Mouse (Mus musculus): Measurements from ENCODE around the gene Rec8. TPM values are rescaled to one million over a fixed set of nuclear protein-coding genes. Genes with fewer than 3 reads are reported as not detected.

Gene Rec8
- total RNA-seq, 2 experiments from 2014 or later: 3.5 to 7.4 TPM

GRCm38 (mm10) chr14:55637795-55638194 is 20.0 kb downstream of the Rec8 start, which contains the start of gene Gm49378:
Gene Gm49378, minus strand, starts transcription at chr14:55637895.
- no peak for DNase-seq (ENCODE audit: low spot score in 2 of 2)

- DNase-seq (ENCODE audit: low spot score in 2 of 2): no peak
Measured at GRCm38 (mm10) chr14:55640816-55641215, 23.0 kb downstream of the Rec8 start.

DNA sequence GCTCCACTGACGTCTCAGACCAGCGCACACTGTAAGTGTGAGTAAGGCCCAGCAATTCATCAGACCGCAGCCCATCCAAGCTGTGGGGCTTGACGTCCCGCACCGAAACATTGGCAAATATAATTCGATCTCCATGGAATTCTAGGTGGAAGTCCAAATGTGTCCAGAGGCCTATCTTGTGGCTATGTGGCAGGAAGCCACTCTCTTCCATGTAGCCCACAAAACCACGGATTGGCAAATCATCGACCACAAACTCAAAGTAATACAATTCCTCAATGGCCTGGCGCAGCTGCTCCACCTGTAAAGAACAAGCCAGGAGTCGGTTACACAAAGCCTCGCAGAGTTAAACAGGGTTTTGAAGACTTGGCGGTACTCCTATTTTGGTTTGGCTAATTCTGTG is 23.5 kb downstream of the Rec8 start:
- no peak for DNase-seq (ENCODE audit: low spot score in 2 of 2)

- DNase-seq (ENCODE audit: low spot score in 2 of 2): no peak
Measured at GRCm38 (mm10) chr14:55642679-55643059, 24.8 kb downstream of the Rec8 start.

DNA sequence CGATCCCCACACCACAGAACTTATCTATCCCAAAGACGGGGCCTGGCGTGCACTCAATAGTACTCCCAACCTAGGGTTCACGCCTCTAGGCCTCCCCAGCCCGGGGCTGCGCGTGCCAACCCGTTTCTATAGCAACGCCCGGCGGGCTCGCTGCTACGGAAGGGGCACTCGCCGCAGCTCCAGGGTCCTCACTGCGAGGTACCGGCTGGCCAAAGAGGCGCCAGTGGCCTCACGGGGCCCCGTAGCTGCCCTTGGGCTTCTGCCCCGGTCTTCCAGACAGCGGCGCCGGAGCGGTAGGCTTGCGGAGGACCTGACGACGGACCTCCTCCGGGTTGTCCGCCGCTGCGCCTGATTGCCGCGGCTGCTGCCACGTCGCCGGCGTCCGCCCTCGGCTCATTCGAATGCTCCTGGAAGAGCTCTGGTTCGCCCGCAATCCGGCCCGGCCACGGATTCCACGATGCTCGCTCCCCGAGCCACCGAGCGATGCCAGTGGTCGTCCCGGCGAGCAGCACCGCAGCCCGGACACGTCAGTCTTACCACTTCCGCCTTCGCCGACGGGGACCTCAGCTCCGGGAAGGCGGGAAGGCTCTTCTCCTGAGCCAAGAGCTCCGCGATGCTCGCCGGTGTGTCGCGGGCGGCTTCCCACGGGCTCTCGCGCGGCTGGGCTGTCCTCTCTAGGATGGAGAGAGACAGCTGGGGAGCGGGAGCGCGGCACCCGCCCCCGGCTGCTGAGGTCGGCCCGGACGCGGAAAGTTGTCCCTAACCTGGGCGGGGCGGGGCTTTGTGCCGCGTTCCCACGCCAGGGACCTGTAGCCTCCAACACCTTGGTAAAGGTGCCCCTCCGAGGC is 25.4 kb downstream of the Rec8 start, which contains the start of gene Tm9sf1:
Gene Tm9sf1, minus strand, starts transcription at position 747 of the 848 bp plus-strand sequence.
- DNase-seq (ENCODE audit: low spot score in 2 of 2): peak; percentile 86 to 89

DNA sequence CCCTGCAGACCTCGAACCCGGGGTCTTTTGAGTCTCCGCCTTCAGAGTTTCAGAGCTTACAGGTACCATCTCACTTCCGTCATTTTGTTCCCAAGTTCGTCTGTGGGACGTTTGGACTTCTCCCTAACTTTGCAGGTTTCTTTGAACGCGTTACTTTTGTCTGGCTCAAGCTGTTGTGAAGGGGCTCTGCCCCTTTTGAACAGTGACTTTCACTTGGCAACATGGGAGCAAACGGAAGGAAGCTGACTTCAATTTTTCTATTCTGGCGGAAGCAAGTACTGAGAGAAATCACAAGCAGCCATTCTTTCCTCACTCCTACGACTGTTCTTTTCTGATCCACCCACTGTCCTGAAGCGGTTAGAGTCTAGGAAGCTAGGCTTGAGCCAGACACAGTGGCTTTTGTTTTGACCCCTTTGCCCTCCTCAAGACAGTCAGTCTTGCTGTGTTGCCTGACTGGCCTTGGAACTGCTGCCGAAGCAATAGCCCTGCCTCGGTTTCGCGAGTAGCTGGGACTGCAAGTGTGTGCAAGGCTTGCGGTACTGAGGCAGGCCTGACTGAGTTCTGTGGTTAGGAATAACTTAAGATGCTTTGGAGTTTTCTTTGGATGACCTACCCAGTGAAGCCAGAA is 26.5 kb downstream of the Rec8 start:
- DNase-seq (ENCODE audit: low spot score in 2 of 2): no peak

DNA sequence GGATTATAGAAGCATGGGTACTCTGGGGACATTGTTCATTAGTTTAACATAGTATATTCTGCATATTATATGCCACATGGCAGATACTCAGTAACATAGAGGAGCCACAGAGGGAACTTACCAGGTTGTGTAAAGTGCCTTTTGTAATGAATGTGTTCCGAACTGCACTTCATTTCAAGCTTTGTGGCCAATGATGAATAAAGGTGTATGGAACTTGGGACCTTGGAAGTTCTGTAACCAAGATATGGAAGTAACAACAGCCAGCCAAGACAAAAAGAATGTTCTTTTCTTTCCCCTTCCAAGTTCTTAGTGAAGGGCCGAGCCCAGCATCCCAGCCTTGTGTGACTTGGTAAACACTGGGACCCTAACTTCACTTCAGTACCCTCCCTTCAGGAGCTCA is 32.0 kb downstream of the Rec8 start, which contains the start of gene Tssk4:
Gene Tssk4, plus strand, starts transcription at position 301 of the 400 bp plus-strand sequence.
- DNase-seq (ENCODE audit: low spot score in 2 of 2): no peak

DNA sequence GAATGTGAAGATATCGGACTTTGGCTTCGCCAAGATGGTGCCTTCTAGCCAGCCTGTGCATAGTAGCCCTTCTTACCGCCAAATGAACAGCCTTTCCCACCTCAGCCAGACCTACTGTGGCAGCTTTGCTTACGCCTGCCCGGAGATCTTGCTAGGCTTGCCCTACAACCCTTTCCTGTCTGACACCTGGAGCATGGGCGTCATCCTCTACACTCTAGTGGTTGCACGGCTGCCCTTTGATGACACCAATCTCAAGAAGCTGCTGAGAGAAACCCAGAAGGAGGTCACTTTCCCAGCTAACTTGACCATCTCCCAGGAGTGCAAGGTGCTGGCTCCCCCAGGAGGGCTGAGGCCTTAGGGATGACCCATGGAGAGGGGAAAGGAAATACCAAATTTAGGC is 33.7 kb downstream of the Rec8 start:
- DNase-seq (ENCODE audit: low spot score in 2 of 2): no peak

DNA sequence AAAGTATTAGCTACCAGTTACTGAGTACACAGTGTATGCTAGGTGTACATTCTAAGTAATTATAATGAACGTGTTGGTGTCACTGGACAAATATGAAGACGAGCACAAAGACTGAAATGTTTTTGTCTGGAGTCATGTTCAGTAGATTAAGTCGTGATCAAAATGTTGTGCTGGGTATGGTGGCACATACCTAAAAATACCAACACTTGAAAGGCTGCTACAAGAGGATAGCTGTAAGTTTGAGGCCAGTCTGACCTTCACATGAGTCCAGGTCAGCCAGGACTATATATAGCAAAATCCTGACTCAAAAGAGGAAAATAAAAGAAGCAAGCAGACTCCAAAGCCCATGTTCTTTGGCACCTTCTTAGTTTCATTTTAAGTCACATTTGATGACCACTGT is 39.1 kb downstream of the Rec8 start:
- DNase-seq (ENCODE audit: low spot score in 2 of 2): no peak

DNA sequence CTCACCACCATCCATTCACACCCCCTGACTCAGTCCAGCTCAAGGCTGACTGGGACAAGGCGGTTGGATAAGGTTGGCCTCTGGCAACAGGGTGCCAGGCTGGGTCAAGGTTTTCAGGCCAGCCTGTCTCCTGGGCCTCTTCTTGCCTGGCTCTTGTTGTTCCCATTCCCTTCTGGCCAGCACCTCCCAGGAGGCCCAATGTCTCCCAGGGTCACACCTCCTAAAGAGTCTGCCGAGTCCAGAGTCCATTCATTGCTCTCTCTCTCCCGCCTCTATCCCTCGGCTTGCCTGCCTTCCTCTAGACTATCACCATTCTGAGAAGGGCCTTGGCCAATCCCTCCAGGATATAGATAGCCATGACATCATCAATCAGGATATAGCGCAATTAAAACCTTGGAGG is 40.2 kb downstream of the Rec8 start:
- DNase-seq (ENCODE audit: low spot score in 2 of 2): peak in 1 of 2 experiments; percentile 47

DNA sequence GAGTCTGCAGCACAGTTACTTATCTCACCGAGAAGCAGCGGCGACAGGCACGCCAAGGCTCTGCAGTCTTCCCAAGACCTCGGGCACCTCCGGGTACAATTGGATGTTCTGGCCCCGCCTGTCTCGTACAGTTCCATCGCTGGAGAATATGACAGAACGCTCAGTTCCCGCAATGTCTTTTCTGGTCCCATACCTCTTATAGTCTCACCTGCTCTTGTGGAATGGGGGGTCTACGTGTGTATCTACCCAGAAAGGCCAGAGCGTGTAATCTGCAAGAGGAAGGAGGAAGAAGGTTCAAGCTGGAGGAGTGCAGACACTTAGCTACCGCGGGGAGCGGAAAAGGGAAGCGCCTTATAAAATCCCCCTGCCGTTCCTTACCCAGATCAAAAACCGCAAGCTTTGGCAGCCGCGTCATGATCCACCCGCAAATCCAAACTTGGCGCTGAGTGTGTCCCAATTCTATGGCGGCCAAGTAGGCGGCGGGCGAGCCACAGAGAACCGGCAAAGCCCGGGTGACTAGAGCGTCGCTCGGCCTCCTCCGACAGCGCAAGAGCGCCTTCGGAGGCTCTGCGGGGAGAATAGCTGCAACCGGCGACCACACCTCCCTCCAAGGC is 42.2 kb downstream of the Rec8 start, which contains the start of gene Mdp1:
Gene Mdp1, minus strand, starts transcription at position 549 of the 614 bp plus-strand sequence.
- DNase-seq (ENCODE audit: low spot score in 2 of 2): peak; percentile 71 to 72

- DNase-seq (ENCODE audit: low spot score in 2 of 2): no peak
Measured at GRCm38 (mm10) chr14:55660636-55661035, 42.8 kb downstream of the Rec8 start.

- no peak for DNase-seq (ENCODE audit: low spot score in 2 of 2)
Measured at GRCm38 (mm10) chr14:55671486-55671832, 53.6 kb downstream of the Rec8 start.

- peak; percentile 73 to 85 for DNase-seq (ENCODE audit: low spot score in 2 of 2)
Measured at GRCm38 (mm10) chr14:55671833-55672740, 54.2 kb downstream of the Rec8 start, which contains the start of the genes Gmpr2 and Nedd8. Gene Gmpr2, plus strand, starts transcription at chr14:55671941. Gene Nedd8, minus strand, starts transcription at chr14:55672124.

DNA sequence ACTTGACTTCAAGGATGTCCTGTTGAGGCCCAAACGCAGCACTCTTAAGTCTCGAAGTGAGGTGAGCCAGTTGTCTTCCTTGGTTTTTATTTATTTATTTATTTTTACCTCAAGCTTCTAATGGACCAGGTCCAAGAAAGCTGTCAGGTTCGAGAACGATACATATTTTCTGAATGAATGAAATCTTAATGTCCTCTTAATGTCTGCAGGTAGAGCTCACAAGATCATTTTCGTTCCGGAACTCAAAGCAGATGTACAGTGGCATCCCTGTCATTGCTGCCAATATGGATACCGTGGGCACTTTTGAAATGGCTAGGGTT is 54.9 kb downstream of the Rec8 start:
- DNase-seq (ENCODE audit: low spot score in 2 of 2): no peak

Other genes starting within 250 kb of the Rec8 start
- gene Dhrs4, start 139.3 kb upstream of the Rec8 start, total RNA-seq (2021): 100 to 1,000 TPM in 1 of 2 experiments, 10 to 100 TPM in 1; 79.4 to 114 TPM
- gene Carmil3, start 127.4 kb upstream of the Rec8 start, total RNA-seq (2021): 1 to 10 TPM; 4.8 to 5.4 TPM
- under 1 TPM in 1 of 2 experiments, not detected in 1; 0.13 TPM for gene Cpne6, start 107.6 kb upstream of the Rec8 start, total RNA-seq (2021)
- gene Nrl, start 93.1 kb upstream of the Rec8 start, total RNA-seq (2021): not detected
- gene Pck2, start 77.8 kb upstream of the Rec8 start, total RNA-seq (2021): 10 to 100 TPM; 21.6 to 31.7 TPM
- 100 to 1,000 TPM; 107 to 153 TPM for gene Dcaf11, start 58.0 kb upstream of the Rec8 start, total RNA-seq (2021)
- gene A730061H03Rik, start 57.6 kb upstream of the Rec8 start, total RNA-seq (2021): 1 to 10 TPM in 1 of 2 experiments, not detected in 1; 1.5 TPM
- gene Fitm1, start 42.4 kb upstream of the Rec8 start, total RNA-seq (2021): 1 to 10 TPM in 1 of 2 experiments, under 1 TPM in 1; 0.96 to 2.3 TPM
- 100 to 1,000 TPM; 231 to 367 TPM for gene Psme1, start 39.9 kb upstream of the Rec8 start, total RNA-seq (2021)
- gene Emc9, start 32.7 kb upstream of the Rec8 start, total RNA-seq (2021): 10 to 100 TPM; 27.5 to 45.7 TPM
- gene Psme2, start 26.9 kb upstream of the Rec8 start, total RNA-seq (2021): 100 to 1,000 TPM; 400 to 422 TPM
- gene Rnf31, start 26.3 kb upstream of the Rec8 start, total RNA-seq (2021): 10 to 100 TPM; 28.1 to 36.0 TPM
- gene Irf9, start 14.5 kb upstream of the Rec8 start, total RNA-seq (2021): 10 to 100 TPM; 20.0 to 26.2 TPM
- 100 to 1,000 TPM in 1 of 2 experiments, 10 to 100 TPM in 1; 95.4 to 122 TPM for gene Ipo4, start 17.9 kb downstream of the Rec8 start, total RNA-seq (2021)
- gene Gm49378, start 19.9 kb downstream of the Rec8 start, total RNA-seq (2021): 1 to 10 TPM in 1 of 2 experiments, not detected in 1; 2.1 TPM
- gene Tm9sf1, start 25.8 kb downstream of the Rec8 start, total RNA-seq (2021): 10 to 100 TPM; 70.2 to 84.9 TPM
- 1 to 10 TPM in 1 of 2 experiments, under 1 TPM in 1; 0.58 to 1.2 TPM for gene Tssk4, start 32.1 kb downstream of the Rec8 start, total RNA-seq (2021)
- gene Mdp1, start 42.5 kb downstream of the Rec8 start, total RNA-seq (2021): 10 to 100 TPM; 37.1 to 59.5 TPM
- gene Gmpr2, start 53.9 kb downstream of the Rec8 start, total RNA-seq (2021): 10 to 100 TPM; 24.0 to 24.5 TPM
- 100 to 1,000 TPM; 312 to 368 TPM for gene Nedd8, start 54.1 kb downstream of the Rec8 start, total RNA-seq (2021)
- 10 to 100 TPM; 34.3 to 59.4 TPM for gene Tinf2, start 63.8 kb downstream of the Rec8 start, total RNA-seq (2021)
- under 1 TPM; 0.29 to 0.30 TPM for gene Tgm1, start 95.9 kb downstream of the Rec8 start, total RNA-seq (2021)
- 10 to 100 TPM; 15.9 to 20.0 TPM for gene Rabggta, start 104.2 kb downstream of the Rec8 start, total RNA-seq (2021)
- 10 to 100 TPM; 60.4 to 72.0 TPM for gene Dhrs1, start 127.7 kb downstream of the Rec8 start, total RNA-seq (2021)
- 10 to 100 TPM; 14.0 to 14.3 TPM for gene Nop9, start 127.7 kb downstream of the Rec8 start, total RNA-seq (2021)
- gene Cideb, start 140.4 kb downstream of the Rec8 start, total RNA-seq (2021): 1 to 10 TPM in 1 of 2 experiments, under 1 TPM in 1; 0.76 to 2.3 TPM
- gene Ltb4r2, start 143.4 kb downstream of the Rec8 start, total RNA-seq (2021): not detected
- gene Ltb4r1, start 147.9 kb downstream of the Rec8 start, total RNA-seq (2021): under 1 TPM; 0.42 to 0.50 TPM
- 10 to 100 TPM in 1 of 2 experiments, 1 to 10 TPM in 1; 8.3 to 17.1 TPM for gene Adcy4, start 166.1 kb downstream of the Rec8 start, total RNA-seq (2021)
- gene Ripk3, start 170.8 kb downstream of the Rec8 start, total RNA-seq (2021): 1 to 10 TPM; 3.6 to 4.5 TPM
- gene Nfatc4, start 205.1 kb downstream of the Rec8 start, total RNA-seq (2021): 10 to 100 TPM; 17.4 to 21.4 TPM
- 1 to 10 TPM; 8.2 to 9.0 TPM for gene Nynrin, start 236.0 kb downstream of the Rec8 start, total RNA-seq (2021)

Measured in adrenal gland, adult 18-20 months (tissue).